Mouse (Mus musculus) limb, embryonic 12.5 days (tissue): ENCODE measurements at regions not wholly inside any gene's neighbourhood (a gene's known extent, or its start where the extent isn't known, plus 50 kb on each side); places are given as distances from the start of the nearest gene placed in this dataset.

ENCODE experiments used
- ATAC-seq: fragments of 200-750 bp; cut with Nextera tagmentation; 2 replicates; pipeline ENCODE4 v1.8.0; 2017; ENCODE audit warnings: low read depth, moderate TSS enrichment; ENCODE audit not compliant: insufficient number of reproducible peaks, insufficient read depth, low FRiP score, low TSS enrichment
- H3K27ac ChIP-seq: fragments of 300-500 bp; sonication (generic); 2 replicates; pipeline ENCODE4 v1.5.1; 2016; ENCODE audit warnings: mild to moderate bottlenecking, moderate library complexity
- H3K27me3 ChIP-seq: fragments of 300-500 bp; sonication (generic); 2 replicates; pipeline ENCODE4 v1.6.1; 2016; ENCODE audit warnings: mild to moderate bottlenecking, moderate library complexity
- H3K36me3 ChIP-seq: fragments of 300-500 bp; sonication (generic); 2 replicates; pipeline ENCODE4 v1.6.1; 2016; ENCODE audit warnings: mild to moderate bottlenecking, moderate library complexity
- H3K4me1 ChIP-seq: fragments of 300-500 bp; sonication (generic); replicated peaks from 2 replicates; pipeline ENCODE4 v1.6.1; 2016
- H3K4me2 ChIP-seq: fragments of 300-500 bp; sonication (generic); 2 replicates; pipeline ENCODE4 v1.6.1; 2016; ENCODE audit warnings: mild to moderate bottlenecking, moderate library complexity
- H3K4me3 ChIP-seq: fragments of 300-500 bp; sonication (generic); replicated peaks from 2 replicates; pipeline ENCODE4 v1.5.1; 2016; ENCODE audit warnings: mild to moderate bottlenecking
- H3K9ac ChIP-seq: fragments of 300-500 bp; sonication (generic); replicated peaks from 2 replicates; pipeline ENCODE4 v1.6.1; 2016; ENCODE audit warnings: mild to moderate bottlenecking, moderate library complexity
- H3K9me3 ChIP-seq: fragments of 300-500 bp; sonication (generic); 2 replicates; pipeline ENCODE4 v1.6.1; 2016; ENCODE audit warnings: mild to moderate bottlenecking, moderate library complexity
- WGBS: fragments of 180-500 bp; shearing (Covaris S2); methylation state at CpG from one replicate; pipeline ENCODE4 v1.1.7; 2016; 5-methylcytosine and 5-hydroxymethylcytosine counted together

GRCm38 (mm10) chr3:102663711-102664110, 70.6 kb upstream of the Tspan2 start:
- Histone ChIP-seq H3K4me3 (no peak overlapping the region), H3K4me2 (no peak overlapping the region), H3K9ac (no peak overlapping the region), H3K27me3 (no peaks in the 10 kb centered on the region), H3K36me3 (no peaks in the 10 kb centered on the region), H3K9me3 (no peaks in the 10 kb centered on the region), H3K4me1 (peaks cover 12% of the 10 kb centered on the region), H3K27ac (no peak overlapping the region)
- 80% methylated on average over 5 of the region's 5 CpGs for WGBS
- no peak for ATAC-seq

GRCm38 (mm10) chr3:102664665-102665190, 69.6 kb upstream of the Tspan2 start:
- Histone ChIP-seq H3K27ac (no peak overlapping the region), H3K27me3 (no peaks in the 10 kb centered on the region), H3K9ac (no peak overlapping the region), H3K4me3 (no peak overlapping the region), H3K36me3 (no peaks in the 10 kb centered on the region), H3K4me2 (no peak overlapping the region), H3K4me1 (peaks cover 11% of the 10 kb centered on the region), H3K9me3 (no peaks in the 10 kb centered on the region)
- WGBS, result 79% methylated on average over 6 of the region's 6 CpGs
- ATAC-seq, result no peak

GRCm38 (mm10) chr3:102667796-102668195, 66.5 kb upstream of the Tspan2 start:
- no peak overlapping the region for H3K4me3 ChIP-seq
- H3K4me1 ChIP-seq, result peaks cover 11% of the 10 kb centered on the region
- no peak for ATAC-seq
- H3K9me3 ChIP-seq, result no peaks in the 10 kb centered on the region
- no peaks in the 10 kb centered on the region for H3K36me3 ChIP-seq
- H3K4me2 ChIP-seq, result no peak overlapping the region
- H3K27me3 ChIP-seq, result no peaks in the 10 kb centered on the region
- H3K27ac ChIP-seq, result peak overlapping the region; percentile 30; the same call in 1 of the 2 replicates
- 70% methylated on average over 3 of the region's 3 CpGs for WGBS
- H3K9ac ChIP-seq, result no peak overlapping the region

- Histone ChIP-seq H3K4me3 (no peak overlapping the region), H3K27me3 (no peaks in the 10 kb centered on the region), H3K9ac (no peak overlapping the region), H3K9me3 (no peaks in the 10 kb centered on the region), H3K4me1 (peaks cover 4% of the 10 kb centered on the region), H3K36me3 (no peaks in the 10 kb centered on the region), H3K27ac (no peak overlapping the region), H3K4me2 (no peak overlapping the region)
- ATAC-seq, result no peak
- WGBS, result 89% methylated on average over 3 of the region's 3 CpGs
Observed at GRCm38 (mm10) chr3:102668556-102668955, 65.8 kb upstream of the Tspan2 start.

- Histone ChIP-seq H3K27me3 (no peaks in the 10 kb centered on the region), H3K27ac (no peak overlapping the region), H3K9ac (no peak overlapping the region), H3K36me3 (no peaks in the 10 kb centered on the region), H3K4me3 (no peak overlapping the region), H3K9me3 (no peaks in the 10 kb centered on the region), H3K4me1 (0 out of 2 replicates have a peak, but pooled peaks cover 3% of the 10 kb centered on the region), H3K4me2 (no peak overlapping the region)
- 83% methylated on average over 2 of the region's 2 CpGs for WGBS
- ATAC-seq, result no peak
Observed at GRCm38 (mm10) chr3:102669951-102670350, 64.4 kb upstream of the Tspan2 start.

GRCm38 (mm10) chr3:102670557-102670956, 63.8 kb upstream of the Tspan2 start:
- Histone ChIP-seq H3K36me3 (no peaks in the 10 kb centered on the region), H3K4me1 (0 out of 2 replicates have a peak, but pooled peaks cover 3% of the 10 kb centered on the region), H3K27ac (no peak overlapping the region), H3K9me3 (no peaks in the 10 kb centered on the region), H3K4me3 (no peak overlapping the region), H3K4me2 (no peak overlapping the region), H3K9ac (no peak overlapping the region), H3K27me3 (no peaks in the 10 kb centered on the region)
- 61% methylated on average over 5 of the region's 5 CpGs for WGBS
- ATAC-seq, result no peak

- Histone ChIP-seq H3K27me3 (no peaks in the 10 kb centered on the region), H3K9ac (no peak overlapping the region), H3K4me2 (no peak overlapping the region), H3K36me3 (no peaks in the 10 kb centered on the region), H3K27ac (no peak overlapping the region), H3K9me3 (no peaks in the 10 kb centered on the region), H3K4me3 (no peak overlapping the region), H3K4me1 (0 out of 2 replicates have a peak, but pooled peaks cover 3% of the 10 kb centered on the region)
- ATAC-seq, result no peak
- WGBS, result 80% methylated on average over 5 of the region's 5 CpGs
Observed at GRCm38 (mm10) chr3:102670972-102671371, 63.4 kb upstream of the Tspan2 start.

- 89% methylated on average over 5 of the region's 5 CpGs for WGBS
- Histone ChIP-seq H3K27me3 (no peaks in the 10 kb centered on the region), H3K9ac (no peak overlapping the region), H3K4me1 (0 out of 2 replicates have a peak, but pooled peaks cover 3% of the 10 kb centered on the region), H3K36me3 (no peaks in the 10 kb centered on the region), H3K4me3 (no peak overlapping the region), H3K4me2 (no peak overlapping the region), H3K9me3 (no peaks in the 10 kb centered on the region), H3K27ac (no peak overlapping the region)
- ATAC-seq, result no peak
Observed at GRCm38 (mm10) chr3:102673506-102673905, 60.8 kb upstream of the Tspan2 start.

GRCm38 (mm10) chr3:102674068-102674467, 60.3 kb upstream of the Tspan2 start:
- Histone ChIP-seq H3K27me3 (no peaks in the 10 kb centered on the region), H3K9me3 (no peaks in the 10 kb centered on the region), H3K4me1 (0 out of 2 replicates have a peak, but pooled peaks cover 3% of the 10 kb centered on the region), H3K9ac (no peak overlapping the region), H3K27ac (no peak overlapping the region), H3K4me3 (no peak overlapping the region), H3K36me3 (no peaks in the 10 kb centered on the region), H3K4me2 (no peak overlapping the region)
- no peak for ATAC-seq
- WGBS, result 17% methylated on average over 2 of the region's 2 CpGs

GRCm38 (mm10) chr3:102676946-102677534, 57.3 kb upstream of the Tspan2 start:
- H3K9ac ChIP-seq, result no peak overlapping the region
- H3K4me1 ChIP-seq, result 0 out of 2 replicates have a peak, but pooled peaks cover 3% of the 10 kb centered on the region
- H3K9me3 ChIP-seq, result no peaks in the 10 kb centered on the region
- 78% methylated on average over 7 of the region's 7 CpGs for WGBS
- no peak for ATAC-seq
- no peaks in the 10 kb centered on the region for H3K36me3 ChIP-seq
- no peak overlapping the region for H3K27ac ChIP-seq
- no peak overlapping the region for H3K4me2 ChIP-seq
- no peak overlapping the region for H3K4me3 ChIP-seq
- no peaks in the 10 kb centered on the region for H3K27me3 ChIP-seq

GRCm38 (mm10) chr3:102678516-102678915, 55.8 kb upstream of the Tspan2 start:
- whole genome bisulfite sequencing, result 92% methylated on average over 1 of the region's 1 CpGs
- ATAC-seq, result no peak
- Histone ChIP-seq H3K4me3 (no peak overlapping the region), H3K4me2 (no peak overlapping the region), H3K27me3 (no peaks in the 10 kb centered on the region), H3K27ac (no peak overlapping the region), H3K36me3 (no peaks in the 10 kb centered on the region), H3K9ac (no peak overlapping the region), H3K9me3 (no peaks in the 10 kb centered on the region), H3K4me1 (0 out of 2 replicates have a peak, but pooled peaks cover 3% of the 10 kb centered on the region)

- no peaks in the 10 kb centered on the region for H3K27me3 ChIP-seq
- no peak overlapping the region for H3K4me3 ChIP-seq
- H3K9me3 ChIP-seq, result no peaks in the 10 kb centered on the region
- H3K36me3 ChIP-seq, result no peaks in the 10 kb centered on the region
- ATAC-seq, result no peak
- 80% methylated on average over 8 of the region's 8 CpGs for WGBS
- H3K4me2 ChIP-seq, result no peak overlapping the region
- no peak overlapping the region for H3K9ac ChIP-seq
- H3K4me1 ChIP-seq, result peaks cover 4% of the 10 kb centered on the region
- no peak overlapping the region for H3K27ac ChIP-seq
Observed at GRCm38 (mm10) chr3:102682424-102682823, 51.9 kb upstream of the Tspan2 start.
